Mouse (Mus musculus): ENCODE results near the gene Cotl1.

GRCm38 (mm10) chr8:119787341-119787740, 53.0 kb downstream of the Cotl1 start:
- no peak for TF ChIP-seq CTCF (IDR thresholded peaks at IDR 0.05; ENCODE audit: low read depth)
- TF ChIP-seq EP300 (IDR thresholded peaks at IDR 0.05; ENCODE audit: low read depth): no peak
